Mouse (Mus musculus) c-Kit-positive CD71-positive TER-119-negative erythroid progenitor cells, embryonic 14.5 days (primary cell): ENCODE measurements at regions not wholly inside any gene's neighbourhood (a gene's known extent, or its start where the extent isn't known, plus 50 kb on each side); places are given as distances from the start of the nearest gene placed in this dataset.

Experiments
- DNase-seq: peaks from one replicate; pipeline ENCODE4 v3.0.0-alpha.2; 2013; ENCODE audit warnings: low read depth

DNA sequence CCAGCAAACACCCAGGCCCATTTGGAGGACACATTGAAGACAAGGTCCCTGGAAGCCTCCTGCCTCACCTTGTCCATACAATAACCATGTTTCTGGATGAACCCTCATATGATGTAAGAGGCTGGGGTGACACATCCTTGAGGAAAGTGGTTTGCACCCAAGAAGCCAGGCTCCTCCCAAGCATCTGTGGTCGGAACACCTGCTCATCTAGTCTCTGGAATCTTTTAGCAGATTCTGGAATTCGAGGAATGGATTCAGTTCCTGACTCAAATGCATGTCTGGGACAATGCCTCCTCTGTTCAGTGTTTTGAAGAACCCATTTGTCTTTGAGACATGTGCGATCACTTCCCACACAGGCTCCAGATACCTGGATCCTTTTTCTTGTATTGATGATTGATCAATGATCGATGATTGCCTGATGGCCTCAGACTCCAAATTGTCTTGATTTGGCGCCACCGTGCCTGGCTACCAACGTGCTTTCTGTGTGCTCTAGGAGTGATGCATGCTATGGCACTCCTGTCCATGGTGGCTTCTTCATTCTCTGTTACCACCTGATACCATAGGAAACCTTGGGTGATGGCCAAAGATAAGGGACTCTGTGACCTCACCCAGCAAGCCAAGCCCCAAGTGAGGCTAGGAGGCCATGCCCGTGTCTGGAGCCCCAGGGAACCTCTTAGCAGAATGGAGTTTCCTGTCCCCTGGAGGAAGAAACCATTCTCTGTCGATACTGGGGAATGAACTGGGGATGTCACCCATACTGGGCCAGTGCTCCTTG, 126.7 kb downstream of the Mn1 start:
- no peak for DNase-seq

DNA sequence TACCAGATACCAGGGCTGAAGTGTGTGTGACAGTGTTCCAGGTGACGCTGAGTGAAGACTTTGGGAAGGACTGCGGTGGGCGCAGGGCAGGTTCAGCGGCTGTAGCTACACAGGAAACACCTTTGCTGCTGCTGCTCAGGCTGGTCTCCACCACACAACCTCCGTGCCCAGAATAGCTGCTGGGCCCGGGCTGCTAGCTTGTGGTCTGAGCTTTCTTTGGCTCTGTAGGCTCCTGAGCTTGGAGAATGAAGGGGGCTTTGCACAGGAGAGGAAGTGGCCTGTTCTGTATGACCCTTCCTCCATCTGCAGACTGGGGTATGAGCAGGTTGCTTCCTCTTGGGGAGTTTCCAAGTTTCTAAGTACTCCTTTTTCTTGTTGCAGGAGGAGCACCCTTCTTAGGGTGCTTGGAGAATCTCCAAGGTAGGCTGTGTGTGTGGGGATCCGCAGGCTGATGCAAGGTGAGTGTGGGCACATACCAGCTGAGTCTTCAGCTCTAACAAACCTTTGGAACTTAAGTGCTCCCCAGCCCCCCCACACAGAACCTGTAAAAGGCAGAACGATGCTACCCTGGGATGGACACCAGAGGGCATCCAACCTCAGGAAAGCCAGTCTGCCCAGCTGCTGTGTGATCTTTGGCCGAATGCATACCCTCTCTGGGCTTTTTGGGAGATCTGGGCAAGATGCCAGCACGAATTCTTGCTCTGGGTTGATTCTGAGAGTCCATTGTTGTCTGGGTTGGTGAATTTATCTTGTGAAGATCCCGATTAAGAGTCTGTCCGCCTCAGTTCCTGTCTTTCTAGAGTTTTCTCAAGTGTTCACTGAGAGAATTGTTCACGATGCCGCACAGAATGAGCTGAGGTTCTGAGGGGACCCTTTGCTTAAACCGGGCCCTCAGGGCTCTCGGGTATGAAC, 136.6 kb downstream of the Mn1 start:
- no peak for DNase-seq

DNA sequence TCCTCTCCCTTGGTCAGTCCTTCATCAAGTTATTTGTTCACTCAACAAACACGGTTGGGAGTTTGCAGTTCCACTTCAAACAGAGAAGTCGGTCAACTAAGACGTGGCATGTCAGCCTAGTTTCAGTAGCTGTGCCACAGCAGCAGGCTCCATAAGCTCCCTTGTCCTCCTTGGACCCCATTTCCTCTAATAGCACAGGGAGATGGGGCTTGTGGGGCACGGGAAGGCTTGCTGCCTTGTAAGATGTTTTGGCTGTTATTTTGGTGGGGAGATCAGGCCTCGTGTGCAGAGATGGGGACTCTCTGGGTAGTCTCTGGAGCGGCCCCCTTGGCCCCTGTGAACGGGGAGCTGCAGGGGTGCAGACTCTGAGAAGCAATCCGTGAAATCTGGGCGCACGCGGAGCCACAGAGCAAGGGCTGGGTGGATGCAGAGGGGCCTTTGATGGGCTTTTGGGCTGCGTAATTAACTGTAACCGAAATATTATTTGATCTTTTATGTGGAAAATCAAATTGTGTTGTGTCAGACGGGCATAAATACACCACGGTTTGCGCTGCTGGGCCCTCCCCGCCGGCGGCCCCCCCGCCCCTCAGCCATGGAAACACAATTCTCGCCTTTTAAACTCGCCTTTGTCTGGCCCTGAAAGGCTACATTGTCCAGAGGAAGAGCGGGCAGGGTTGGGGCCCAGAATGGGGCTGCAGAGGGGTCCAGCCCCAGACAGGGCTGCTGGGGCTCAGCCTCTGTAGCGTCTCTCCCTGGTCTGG, 137.6 kb downstream of the Mn1 start:
- DNase-seq: no peak

DNA sequence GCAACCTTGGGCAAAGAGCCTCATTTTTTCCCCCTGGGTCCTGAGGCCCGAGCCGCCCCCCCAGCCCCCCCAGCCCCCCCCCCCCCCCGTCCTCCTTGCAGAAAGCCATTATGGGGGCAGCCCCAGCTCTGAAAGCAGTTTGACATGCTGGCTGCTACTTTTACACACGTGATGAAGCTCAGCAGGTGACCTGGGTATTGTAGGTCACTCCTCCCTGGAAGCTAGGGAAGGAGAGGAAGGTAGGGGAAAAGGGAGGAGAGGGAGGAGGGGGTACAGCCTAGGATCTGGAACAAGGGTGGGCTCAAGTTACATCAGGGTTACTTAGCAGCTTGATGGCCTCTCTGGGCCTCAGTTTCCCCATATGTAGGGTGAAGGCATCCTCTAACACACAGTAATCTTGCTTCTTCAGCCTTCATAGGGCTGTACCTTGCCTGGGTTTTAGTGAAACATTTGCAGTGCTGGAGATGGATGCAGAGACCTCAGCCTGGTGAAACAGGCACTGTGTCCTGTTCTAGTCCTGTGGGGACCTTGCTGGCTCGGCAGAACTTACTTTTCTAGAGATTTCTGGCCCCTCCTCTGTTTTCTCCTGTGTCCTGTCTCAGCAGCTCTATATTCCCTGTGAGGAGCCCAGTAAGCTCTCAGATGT, 138.3 kb downstream of the Mn1 start:
- no peak for DNase-seq

DNA sequence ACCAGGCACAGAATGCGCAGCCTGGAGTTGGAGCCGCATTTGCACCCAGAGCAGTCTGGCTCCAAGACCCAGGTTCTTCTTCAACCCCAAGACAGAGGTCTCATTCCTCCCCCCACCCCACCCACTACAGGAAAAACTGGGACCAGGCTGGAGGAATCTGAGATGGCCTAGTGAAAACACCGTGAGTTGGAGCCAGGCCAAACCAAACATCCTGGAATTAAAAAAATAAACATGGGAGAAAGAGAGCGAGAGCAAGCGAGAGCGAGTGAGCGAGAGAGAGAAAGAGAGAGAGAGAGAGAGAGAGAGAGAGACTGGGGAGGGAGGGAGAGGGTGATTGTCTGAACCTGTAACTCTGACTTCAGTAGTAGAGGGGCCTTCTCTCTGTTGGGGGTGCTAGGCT, 138.8 kb downstream of the Mn1 start:
- no peak for DNase-seq

DNA sequence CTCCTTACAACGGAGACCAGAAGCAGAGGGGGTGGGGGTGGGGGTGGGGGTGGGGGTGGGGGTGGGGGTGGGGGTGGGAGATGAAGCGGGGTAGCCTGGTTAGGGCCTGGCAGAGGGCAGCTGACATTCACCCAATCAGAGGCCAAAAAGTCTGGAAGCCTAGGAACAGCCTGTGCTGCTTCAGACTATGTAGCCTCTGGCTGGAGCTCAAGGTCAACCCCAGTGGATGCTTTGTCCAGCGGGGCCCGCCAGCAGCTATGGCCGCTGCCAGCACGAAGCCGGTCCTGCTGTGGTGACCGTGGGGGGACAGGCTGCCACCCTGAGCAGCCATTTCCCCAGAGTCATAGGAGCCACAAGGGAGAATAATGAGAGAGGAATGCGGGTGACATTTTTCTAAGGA, 143.3 kb downstream of the Mn1 start:
- no peak for DNase-seq

DNA sequence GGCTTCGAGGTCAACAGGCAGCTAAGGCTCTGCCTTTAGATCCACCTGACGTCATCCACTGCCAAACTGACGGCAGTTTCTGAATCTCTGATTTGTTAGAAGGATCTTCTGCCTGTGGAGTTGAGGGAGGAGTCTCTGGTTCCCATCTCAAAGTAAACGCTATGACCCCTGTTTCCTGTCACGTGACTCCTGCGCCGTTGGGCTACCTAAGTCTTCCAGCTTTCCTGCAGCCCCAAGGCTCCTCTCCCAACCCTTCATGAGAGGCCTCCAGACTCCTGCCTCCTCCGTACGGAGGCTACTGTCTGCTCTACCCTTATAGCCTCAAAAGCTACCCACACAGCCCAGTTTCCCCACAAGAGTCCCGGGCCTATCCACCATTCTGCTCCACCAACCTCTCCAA, 144.1 kb downstream of the Mn1 start:
- no peak for DNase-seq

DNA sequence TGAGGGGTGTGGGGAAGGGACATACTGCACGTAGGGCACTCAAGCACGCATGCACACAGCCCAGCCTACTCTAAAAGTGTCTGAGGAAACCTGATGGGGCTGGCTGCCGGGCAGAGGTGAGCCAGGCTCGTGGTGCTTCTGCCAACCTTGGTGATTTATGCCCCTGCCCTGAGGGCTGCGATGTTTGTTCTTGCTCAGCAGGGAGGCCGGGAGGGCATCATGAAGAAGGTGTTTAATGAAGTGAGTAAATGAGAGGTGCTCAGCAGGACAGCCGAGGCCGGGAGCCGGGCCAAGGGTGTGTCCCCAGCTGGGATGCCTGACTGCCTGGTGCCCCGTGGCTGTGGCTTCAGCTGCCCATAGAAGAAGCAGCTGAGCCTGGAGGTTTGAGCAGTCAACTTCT, 153.7 kb downstream of the Mn1 start:
- DNase-seq: no peak

DNA sequence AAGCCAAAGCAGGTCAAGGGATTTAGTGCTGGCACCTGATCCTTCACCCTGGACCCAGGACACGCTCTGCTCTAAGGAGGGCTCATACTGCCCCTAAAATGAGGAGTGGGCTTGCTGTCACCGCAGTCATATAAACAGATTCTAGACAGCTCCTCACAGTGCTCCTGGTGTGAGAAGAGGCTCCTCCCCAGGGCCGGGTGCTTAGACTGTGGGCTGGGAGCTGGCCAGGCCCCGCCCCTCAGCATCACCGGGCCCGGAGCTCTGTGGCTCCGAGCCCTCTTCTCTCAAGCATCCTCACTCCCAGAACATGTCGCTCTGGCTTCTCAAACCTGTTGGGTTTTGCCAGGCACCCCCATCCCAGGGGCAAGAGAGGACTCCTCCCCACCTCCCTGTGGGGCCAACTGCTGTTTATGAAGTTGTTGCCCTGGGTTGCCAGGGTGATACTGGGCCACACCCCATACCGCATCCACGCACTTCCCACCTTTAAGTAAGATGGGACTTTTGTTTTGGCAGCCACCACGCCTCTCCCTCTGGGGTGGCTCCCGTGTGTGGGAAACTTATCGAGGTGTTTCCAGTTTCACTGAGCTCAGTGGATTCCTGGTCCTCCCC, 156.2 kb downstream of the Mn1 start:
- DNase-seq: no peak

DNA sequence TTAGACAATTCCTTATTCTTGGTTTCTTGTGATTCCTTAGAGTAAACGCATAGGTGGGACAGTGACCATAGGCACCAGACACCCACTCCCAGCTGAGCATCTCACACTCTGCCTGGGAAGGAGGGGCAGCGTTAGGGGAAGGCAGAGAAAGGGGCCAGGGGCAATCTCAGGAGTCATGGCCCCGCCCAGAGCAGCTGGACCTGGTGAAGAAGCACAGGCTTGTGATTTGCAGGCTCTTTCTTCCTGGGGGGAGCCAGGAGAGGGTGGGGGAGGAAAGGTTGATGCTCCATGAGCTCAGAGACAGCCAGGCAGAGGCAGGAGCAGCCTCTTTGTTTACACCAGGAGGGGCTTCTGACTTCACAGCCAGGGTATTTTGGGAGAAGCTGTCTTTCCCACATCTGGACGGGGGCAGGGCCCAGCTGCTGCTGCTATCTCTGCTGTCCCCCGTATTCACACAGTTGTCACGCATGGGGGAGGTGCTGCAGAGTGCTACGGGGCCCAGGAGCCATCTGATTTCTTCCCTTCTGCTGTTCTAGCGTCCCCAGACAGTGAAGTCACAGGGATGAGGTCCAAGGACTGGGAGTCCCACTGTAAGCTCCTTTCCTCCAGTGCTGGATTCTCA, 157.2 kb downstream of the Mn1 start:
- DNase-seq: no peak

DNA sequence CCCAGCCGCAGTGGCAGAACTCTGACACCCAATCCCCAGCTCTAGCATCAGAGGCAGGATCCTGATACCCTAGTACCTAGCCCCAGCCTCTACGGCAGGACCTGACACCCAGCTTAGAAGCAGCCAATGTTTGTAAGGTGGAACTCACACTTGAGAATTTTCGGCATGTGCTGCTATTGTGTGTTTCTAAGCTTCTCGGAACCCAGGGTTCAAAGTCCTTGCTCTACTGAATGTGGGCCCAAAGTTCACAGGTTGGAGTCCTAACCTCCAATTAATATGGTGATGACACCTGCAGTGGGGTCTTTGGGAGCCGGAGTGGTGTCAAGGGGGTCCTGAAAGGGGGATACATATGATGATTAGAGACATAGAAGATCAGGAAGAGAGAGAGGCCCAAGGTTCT, 158.2 kb downstream of the Mn1 start:
- no peak for DNase-seq

DNA sequence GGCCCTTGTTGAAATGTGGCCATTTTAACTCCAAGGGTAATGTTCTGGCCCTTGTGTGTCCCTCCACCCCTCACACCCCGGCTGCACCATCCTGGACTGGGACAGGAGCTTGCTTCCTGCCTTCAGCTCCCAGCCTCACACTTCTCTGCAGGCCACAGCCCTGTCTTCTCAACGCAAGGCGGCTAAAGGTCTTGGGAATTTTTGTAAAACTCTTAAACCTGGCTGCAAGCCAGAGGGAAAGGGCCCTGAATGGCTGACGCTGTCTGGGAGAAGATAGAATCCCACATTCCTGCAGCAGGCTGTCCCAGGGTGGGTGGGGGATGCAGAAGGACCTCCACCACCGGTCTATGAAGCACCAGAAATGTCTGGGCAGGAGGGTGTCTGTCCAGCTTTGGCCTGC, 156.3 kb upstream of the Gm26897 start:
- DNase-seq: no peak

DNA sequence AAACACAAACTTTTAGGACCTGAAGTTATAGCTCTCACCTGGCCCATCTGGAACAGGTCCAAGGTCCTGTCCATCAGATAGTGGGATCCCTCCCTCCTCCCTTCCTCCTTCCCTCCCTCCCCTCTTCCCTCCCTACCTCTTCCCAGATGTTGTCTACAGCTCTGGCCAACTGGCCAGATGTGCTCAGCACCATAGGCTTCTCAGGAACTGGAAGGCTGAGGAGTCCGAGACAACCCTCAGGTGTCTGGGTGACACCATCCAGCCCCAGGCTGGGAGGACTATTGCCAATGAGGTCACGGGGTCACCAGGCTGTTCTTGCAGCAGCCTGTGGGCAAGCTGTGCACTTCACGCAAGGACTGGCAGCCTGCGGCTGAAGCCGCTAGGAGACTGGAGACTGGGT, 155.6 kb upstream of the Gm26897 start:
- no peak for DNase-seq

DNA sequence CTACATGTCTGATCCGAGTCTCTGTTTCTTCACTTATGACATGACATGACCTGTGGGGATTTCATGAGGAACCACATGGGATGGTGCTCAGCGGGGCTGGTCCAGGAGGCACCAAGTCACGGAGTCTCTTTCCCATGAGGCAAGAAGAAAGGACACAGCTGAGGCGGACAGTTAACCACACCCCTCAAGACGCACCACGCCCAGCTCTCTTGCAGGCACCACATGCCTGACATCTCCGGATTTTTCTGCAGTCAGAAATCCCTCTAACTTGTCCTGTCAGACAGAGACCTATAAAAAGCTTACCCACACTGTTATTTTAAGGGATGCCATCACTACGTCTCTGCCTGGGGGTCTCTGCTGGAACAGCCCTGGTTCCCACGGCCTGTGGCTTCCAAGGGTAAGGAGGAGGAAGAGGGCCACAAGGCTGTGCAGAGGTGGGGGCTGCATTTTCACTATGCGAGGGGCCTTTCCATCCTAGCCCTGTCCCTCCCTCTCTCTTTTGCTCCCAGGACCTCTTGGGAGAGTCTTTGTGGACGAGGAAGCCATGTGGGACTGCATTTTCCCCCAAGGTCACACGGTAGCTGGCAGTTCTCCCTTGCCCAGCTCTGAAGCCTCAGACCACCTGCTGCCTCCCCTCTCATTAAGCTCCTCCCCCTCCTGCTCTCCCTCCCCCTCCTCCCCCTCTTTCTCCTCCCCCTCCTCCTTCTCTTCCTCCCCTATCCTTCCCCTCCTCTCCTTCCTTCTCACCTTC, 154.6 kb upstream of the Gm26897 start:
- no peak for DNase-seq

DNA sequence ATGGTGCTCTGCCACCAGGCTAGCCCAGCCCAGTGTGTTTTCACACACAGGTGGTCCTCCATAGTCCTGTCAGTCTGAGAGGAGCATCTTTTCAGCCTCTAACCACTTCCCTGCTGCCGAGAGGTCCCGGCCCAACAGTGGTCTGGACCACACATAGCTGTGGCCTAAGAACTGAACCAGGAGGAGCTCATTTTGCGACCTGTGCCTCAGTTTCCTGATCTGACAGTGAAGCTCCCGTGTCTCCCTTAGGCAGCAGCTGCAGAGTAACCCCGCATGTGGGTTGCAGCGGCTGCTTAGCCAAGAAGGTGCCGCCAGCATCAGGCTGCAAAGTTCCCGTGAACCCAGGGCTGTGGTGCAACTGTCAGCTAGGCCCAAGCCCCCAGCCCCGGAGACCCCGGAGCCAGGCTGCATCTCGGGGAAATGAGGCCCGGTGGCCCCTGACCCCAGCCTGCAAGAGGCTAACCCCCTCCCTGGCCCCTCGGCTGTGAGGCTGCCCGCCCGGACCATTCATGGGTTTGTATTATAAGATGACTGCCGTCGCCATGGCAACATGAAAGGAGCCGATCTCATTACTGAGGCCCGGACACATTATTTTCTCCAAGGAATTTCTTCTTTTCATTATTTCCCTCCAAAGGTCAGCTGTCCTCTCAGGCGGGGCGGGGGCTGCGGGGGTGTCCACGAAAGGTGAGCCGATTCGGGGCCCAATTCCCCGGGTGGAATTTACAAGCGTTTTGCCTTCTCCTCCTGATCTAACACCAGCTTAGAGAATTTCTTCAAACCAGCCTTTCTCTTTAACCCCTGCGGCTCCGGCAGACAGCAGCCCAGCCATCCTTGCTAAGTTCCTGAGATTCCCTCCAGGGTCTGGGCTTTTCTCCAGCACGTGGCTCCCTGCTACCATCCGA, 152.6 kb upstream of the Gm26897 start:
- no peak for DNase-seq

DNA sequence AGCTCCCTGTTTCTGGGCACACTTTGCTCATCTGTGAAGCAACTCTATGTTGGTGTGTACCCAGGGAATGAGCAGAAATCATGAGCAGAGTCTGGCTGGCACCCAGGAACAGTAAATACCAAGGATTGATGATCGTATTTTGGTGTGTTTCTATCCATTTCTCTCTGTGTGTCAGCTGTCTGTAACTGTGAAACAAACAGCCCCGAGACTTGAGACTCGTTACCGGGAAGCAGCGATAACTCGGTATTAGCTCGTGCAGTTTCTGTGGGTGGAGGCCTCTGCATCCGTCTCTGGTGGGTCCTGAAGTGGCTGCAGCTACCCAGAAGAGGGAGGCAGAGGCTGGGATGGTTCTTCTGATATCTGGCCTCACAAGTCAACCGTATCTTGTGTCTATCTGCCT, 151.7 kb upstream of the Gm26897 start:
- no peak for DNase-seq

DNA sequence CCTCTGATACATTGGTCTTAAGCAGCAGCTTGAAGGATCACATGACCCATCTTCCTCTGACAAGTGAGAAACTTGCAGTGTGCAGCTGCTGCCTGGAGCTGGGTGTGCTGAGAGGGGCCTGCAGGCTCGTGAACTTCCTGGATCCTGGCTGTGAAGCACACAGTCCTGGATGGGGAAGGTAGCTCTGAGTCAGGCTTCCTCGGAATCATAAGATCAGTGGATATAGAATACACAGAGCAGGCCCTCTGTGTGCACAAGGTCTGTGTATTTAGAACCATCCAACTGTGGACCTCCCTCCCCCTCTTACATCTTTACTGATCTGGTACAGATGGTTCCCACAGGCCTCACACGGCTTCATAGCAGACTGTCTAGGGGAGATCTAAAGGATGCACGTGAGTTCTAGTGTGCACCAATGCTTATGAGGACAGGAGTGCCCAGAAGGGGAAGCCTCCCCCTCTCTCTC, 143.1 kb upstream of the Gm26897 start:
- no peak for DNase-seq

DNA sequence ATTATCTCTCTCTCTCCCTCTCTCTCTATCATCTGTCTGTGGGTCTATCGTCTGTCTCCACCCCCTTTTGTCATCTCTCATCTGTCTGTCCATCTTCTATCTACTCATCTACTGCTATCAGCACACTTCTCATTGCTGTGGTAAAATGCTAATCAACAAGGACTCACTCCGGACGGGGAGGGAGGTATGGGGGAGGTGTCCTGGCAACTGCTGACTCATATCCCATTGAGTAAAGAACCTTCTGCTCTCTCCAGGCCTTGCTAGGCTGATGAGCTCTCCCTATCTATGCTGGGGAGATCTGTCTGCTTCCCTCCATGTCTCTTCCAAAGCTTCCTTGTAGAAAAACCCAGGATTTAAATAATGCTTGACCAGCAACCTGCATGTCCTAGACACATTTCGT, 140.9 kb upstream of the Gm26897 start:
- DNase-seq: no peak

DNA sequence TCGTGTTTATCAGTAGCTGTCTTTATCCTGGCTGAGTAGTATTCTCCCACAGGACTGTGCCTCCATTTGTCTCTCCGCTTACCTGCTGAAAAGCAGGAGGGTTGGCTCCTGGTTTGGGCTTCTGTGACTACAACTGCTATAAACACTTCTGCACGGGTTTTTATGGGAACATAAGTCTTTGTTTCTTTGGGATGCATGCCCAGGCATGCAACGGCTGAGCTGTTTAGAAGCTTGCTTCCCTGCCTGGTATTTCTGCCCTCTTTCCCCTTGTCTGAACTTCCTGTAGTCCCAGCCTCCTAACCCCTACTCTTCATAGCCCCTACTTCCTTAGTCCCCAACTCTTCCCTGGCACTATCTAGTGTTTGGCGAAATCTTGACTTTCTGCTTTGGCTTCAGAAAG, 139.6 kb upstream of the Gm26897 start:
- DNase-seq: no peak
